Mouse (Mus musculus) ES-E14 (cell line): ENCODE data around the gene Sh3gl2. TPM values are rescaled to one million over a fixed set of nuclear protein-coding genes. Genes with fewer than 3 reads are reported as not detected.

ENCODE experiments used
- DNase-seq: peaks from one replicate; pipeline ENCODE4 v3.0.0-alpha.2; 2013; ENCODE audit warnings: low read depth, low spot score
- H3K27ac ChIP-seq: 2 replicates; pipeline ENCODE4 v1.5.1; 2012; ENCODE audit warnings: low read depth, mild to moderate bottlenecking, low read length, moderate library complexity, mixed read lengths; ENCODE audit not compliant: poor library complexity, insufficient read depth, severe bottlenecking
- H3K36me3 ChIP-seq: 2 replicates; pipeline ENCODE4 v1.6.1; 2012; ENCODE audit warnings: mild to moderate bottlenecking, low read length, moderate library complexity, mixed read lengths; ENCODE audit not compliant: control insufficient read depth, poor library complexity, insufficient read depth, severe bottlenecking
- H3K4me1 ChIP-seq, 2 experiments: fragments of 150-350 bp in 1 of 2; sonication (generic) in 1 of 2; 2 replicates each; pipeline ENCODE4 v1.6.1; 2012; ENCODE audit warnings: low read length in 2 of 2, mild to moderate bottlenecking in 1 of 2, mixed read lengths in 1 of 2; ENCODE audit not compliant: control insufficient read depth in 2 of 2, insufficient read depth in 2 of 2, poor library complexity in 1 of 2
- H3K4me3 ChIP-seq, 2 experiments: fragments of 150-350 bp in 1 of 2; sonication (generic) in 1 of 2; 2 replicates each; pipeline ENCODE4 v1.5.1; 2012; ENCODE audit warnings: low read length in 2 of 2, low read depth in 1 of 2, mild to moderate bottlenecking in 1 of 2, mixed read lengths in 1 of 2; ENCODE audit not compliant: insufficient read depth in 1 of 2, poor library complexity in 1 of 2, severe bottlenecking in 1 of 2
- H3K9ac ChIP-seq: 2 replicates; pipeline ENCODE4 v1.6.1; 2012; ENCODE audit warnings: low read depth, mild to moderate bottlenecking, low read length, mixed read lengths; ENCODE audit not compliant: poor library complexity, insufficient read depth, severe bottlenecking
- H3K9me3 ChIP-seq: fragments of 150-350 bp; sonication (generic); 2 replicates; pipeline ENCODE4 v1.6.1; 2012; ENCODE audit warnings: low read depth, mild to moderate bottlenecking, low read length; ENCODE audit not compliant: control insufficient read depth, insufficient read depth
- CHD2 ChIP-seq: IDR thresholded peaks from 2 replicates; pipeline ENCODE4 v1.6.1; 2014; ENCODE audit warnings: mild to moderate bottlenecking, low read depth, low read length, inconsistent platforms
- HCFC1 ChIP-seq: IDR thresholded peaks from 2 replicates; pipeline ENCODE4 v1.6.1; 2012; ENCODE audit warnings: low read length, inconsistent platforms, borderline replicate concordance; ENCODE audit not compliant: insufficient read depth
- MAFK ChIP-seq: IDR thresholded peaks from 2 replicates; pipeline ENCODE4 v1.6.1; 2014; ENCODE audit warnings: mild to moderate bottlenecking, low read depth, low read length, inconsistent platforms; ENCODE audit not compliant: insufficient read depth
- ZC3H11A ChIP-seq: IDR thresholded peaks from 2 replicates; pipeline ENCODE4 v1.6.1; 2012; ENCODE audit warnings: low read depth, mild to moderate bottlenecking, inconsistent platforms, low read length, borderline replicate concordance
- ZNF384 ChIP-seq: IDR thresholded peaks from 2 replicates; pipeline ENCODE4 v1.6.1; 2012; ENCODE audit warnings: low read depth, low read length, inconsistent platforms
- in situ Hi-C, 2 experiments: fragments of 600-800 bp; cut with MboI; formaldehyde crosslinking; loops; one replicate each; pipeline ENCODE4 v1.15.1; 2025; ENCODE audit warnings: low sequenced_read_pairs in 2 of 2, inconsistent platforms in 1 of 2; ENCODE audit not compliant: unreplicated experiment in 2 of 2
- total RNA-seq: library from RNA; depleted of rRNA; stranded (reverse); fragments of 300-350 nt; gene quantifications from 2 replicates; pipeline ENCODE4 v1.2.3, GENCODE M21; 2012

Sh3gl2 gene
- total RNA-seq, 1 experiment, result 12.1 TPM

GRCm38 (mm10) chr4:85405276-85405675 is 200.3 kb downstream of the Sh3gl2 start:
- no peak for DNase-seq
- Histone ChIP-seq H3K9ac (no peak overlapping the region), H3K9me3 (no peaks in the 10 kb centered on the region), H3K36me3 (no peaks in the 10 kb centered on the region), H3K4me3 (no peak overlapping the region), H3K27ac (no peak overlapping the region), H3K4me1 (no peaks in the 10 kb centered on the region)
- in situ Hi-C loops, result loop anchor here in 1 of 2 experiments (25.0 kb wide), 1 partner anchor 407 kb away; no protein-coding TSS in a partner anchor
- TF ChIP-seq MAFK (no peak), CHD2 (no peak), ZC3H11A (no peak)

DNA sequence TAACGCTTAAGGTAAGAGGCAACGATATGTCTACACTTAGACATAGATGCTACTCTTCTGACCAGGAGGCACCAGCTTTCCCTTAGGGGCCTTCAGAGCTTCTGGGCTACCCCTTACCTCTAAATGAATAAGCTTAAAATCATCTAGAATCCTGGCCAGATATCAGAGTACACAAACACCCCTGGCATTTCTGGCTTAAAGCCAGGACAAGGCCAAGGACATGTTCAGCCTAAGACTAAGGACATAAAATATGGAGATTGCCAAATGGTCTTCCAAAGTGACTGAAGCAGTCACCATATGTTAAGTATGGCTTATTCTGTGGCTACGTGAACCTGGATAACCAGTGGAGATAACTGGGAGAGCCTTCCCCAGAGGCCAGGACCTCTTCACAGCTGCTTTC is 211.5 kb downstream of the Sh3gl2 start:
- no peak overlapping the region for H3K27ac ChIP-seq
- no peaks in the 10 kb centered on the region for H3K36me3 ChIP-seq
- H3K4me1 ChIP-seq, result no peaks in the 10 kb centered on the region
- no peak overlapping the region for H3K9ac ChIP-seq
- H3K9me3 ChIP-seq, result no peaks in the 10 kb centered on the region
- in situ Hi-C loops, result loop anchor here in 1 of 2 experiments (25.0 kb wide), 1 partner anchor 396 kb away; no protein-coding TSS in a partner anchor
- no peak overlapping the region for H3K4me3 ChIP-seq
- DNase-seq, result no peak
- no peak for TF ChIP-seq CHD2
- TF ChIP-seq MAFK, result no peak
- no peak for TF ChIP-seq ZC3H11A
- no peak for TF ChIP-seq HCFC1
- TF ChIP-seq ZNF384, result no peak

GRCm38 (mm10) chr4:85420429-85420828 is 215.5 kb downstream of the Sh3gl2 start:
- in situ Hi-C loops, result loop anchor here in 1 of 2 experiments (25.0 kb wide), 1 partner anchor 392 kb away; no protein-coding TSS in a partner anchor
- no peak for TF ChIP-seq HCFC1
- Histone ChIP-seq H3K9me3 (no peaks in the 10 kb centered on the region), H3K27ac (no peak overlapping the region), H3K4me1 (no peaks in the 10 kb centered on the region), H3K36me3 (no peaks in the 10 kb centered on the region), H3K9ac (no peak overlapping the region), H3K4me3 (no peak overlapping the region)
- no peak for DNase-seq

DNA sequence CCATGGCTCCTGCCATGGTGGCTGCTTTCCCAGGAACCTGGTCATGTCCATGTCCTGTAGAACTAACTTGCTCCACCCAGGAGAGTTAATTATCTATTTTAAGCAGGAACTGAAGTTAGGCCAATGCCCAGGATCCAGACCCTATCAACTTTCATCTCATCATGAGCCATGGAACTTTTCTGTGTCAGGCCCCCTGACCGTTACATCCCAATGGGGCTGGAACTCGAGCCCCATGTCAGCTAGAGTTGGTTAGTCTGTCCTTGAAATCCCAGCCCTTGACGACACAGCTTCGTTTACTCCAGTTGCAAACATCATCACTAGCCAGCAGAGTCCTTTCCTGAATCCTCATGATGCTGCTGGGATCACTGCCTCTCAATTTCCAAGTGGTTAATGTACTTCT is 221.3 kb downstream of the Sh3gl2 start:
- TF ChIP-seq HCFC1, result no peak
- TF ChIP-seq ZNF384, result no peak
- TF ChIP-seq ZC3H11A, result no peak
- TF ChIP-seq MAFK, result no peak
- no peak for TF ChIP-seq CHD2
- Histone ChIP-seq H3K4me3 (no peak overlapping the region), H3K9ac (no peak overlapping the region), H3K9me3 (no peaks in the 10 kb centered on the region), H3K36me3 (no peaks in the 10 kb centered on the region), H3K27ac (no peak overlapping the region), H3K4me1 (no peaks in the 10 kb centered on the region)
- in situ Hi-C loops, result no loop called here
- DNase-seq, result no peak

- TF ChIP-seq ZNF384, result no peak
- Histone ChIP-seq H3K4me1 (no peaks in the 10 kb centered on the region), H3K4me3 (no peak overlapping the region), H3K36me3 (no peaks in the 10 kb centered on the region), H3K9me3 (no peaks in the 10 kb centered on the region), H3K9ac (no peak overlapping the region), H3K27ac (no peak overlapping the region)
- DNase-seq, result no peak
- in situ Hi-C loops, result no loop called here
Measured at GRCm38 (mm10) chr4:85432786-85433185, 227.9 kb downstream of the Sh3gl2 start.
